Comparison of ENCODE assay signal across 9 mouse cellular contexts in the genomic region with DNA sequence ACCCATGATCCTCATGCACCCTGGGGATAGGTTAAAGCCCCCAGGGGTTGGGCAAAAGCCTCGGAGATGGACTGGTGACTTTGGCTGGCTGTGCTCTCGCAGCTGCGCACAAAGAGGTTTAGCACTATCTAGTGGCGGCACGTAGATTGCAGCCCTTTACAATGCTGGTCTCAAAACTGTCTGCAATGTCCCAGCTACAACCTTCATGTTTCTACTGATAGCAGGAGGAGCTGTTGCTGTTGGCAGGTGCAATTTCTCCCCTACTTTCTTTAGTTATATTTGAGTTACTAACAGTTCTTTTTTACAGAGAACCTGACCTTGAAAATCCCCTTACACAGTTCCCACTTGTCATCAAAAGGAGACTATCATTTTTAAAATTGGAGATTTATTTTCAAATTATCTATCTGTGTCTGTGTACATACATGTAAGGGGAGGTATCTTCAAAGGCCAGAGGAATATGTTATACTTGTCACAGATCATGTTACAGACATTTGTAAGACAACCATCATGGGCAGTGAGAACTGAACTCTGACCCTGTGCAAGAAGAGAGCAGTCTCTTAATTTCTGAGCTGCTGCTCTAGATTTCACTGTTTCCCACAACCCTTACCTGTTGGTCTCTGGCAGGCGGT.
DNase-seq lines count a peak whose midpoint lies in the region; ATAC-seq and TF ChIP-seq lines count a peak whose summit lies in the region.
"Had no signal": no experiment of that assay in that cellular context is flagged by ENCODE, and none has a peak within 500 bp of the region (broad histone marks: within the 10 kb centered on the region; RNA-seq: fewer than 3 reads in every experiment).

No protein-coding gene starts in this region.

- no peaks in the 10 kb centered on the region for H3K9me3 ChIP-seq in liver, embryonic 12.5 days (replicated peaks)
- no peaks in the 10 kb centered on the region for H3K9me3 ChIP-seq in embryonic facial prominence, embryonic 13.5 days
- no peaks in the 10 kb centered on the region for H3K9me3 ChIP-seq in intestine, embryonic 14.5 days (ENCODE audit: control insufficient read depth, low read length)
- H3K9me3 ChIP-seq: heart, embryonic 13.5 days had no signal

- TF ChIP-seq CTCF in liver, adult 2 months (IDR thresholded peaks at IDR 0.05; ENCODE audit: low read depth, low read length): no peak

- no peak overlapping the region for H3K4me3 ChIP-seq in liver, adult 2 months (ENCODE audit: insufficient read depth, low read depth, low read length)
- H3K4me3 ChIP-seq in liver, embryonic 12.5 days: no peak overlapping the region
- no peak overlapping the region for H3K4me3 ChIP-seq in embryonic facial prominence, embryonic 13.5 days
- H3K4me3 ChIP-seq in intestine, embryonic 14.5 days (ENCODE audit: low read depth, low read length): no peak overlapping the region
- H3K4me3 ChIP-seq: heart, embryonic 13.5 days had no signal

- H3K79me2 ChIP-seq in liver, adult 2 months (ENCODE audit: control insufficient read depth, insufficient read depth, low read length): no peaks in the 10 kb centered on the region

- no peaks in the 10 kb centered on the region for H3K27me3 ChIP-seq in liver, adult 2 months (ENCODE audit: control insufficient read depth, insufficient read depth, low read length)
- no peaks in the 10 kb centered on the region for H3K27me3 ChIP-seq in liver, embryonic 12.5 days (replicated peaks)
- H3K27me3 ChIP-seq in embryonic facial prominence, embryonic 13.5 days: no peaks in the 10 kb centered on the region
- H3K27me3 ChIP-seq in intestine, embryonic 14.5 days (replicated peaks; ENCODE audit: control insufficient read depth, insufficient read depth, low read length): no peaks in the 10 kb centered on the region
- H3K27me3 ChIP-seq: heart, embryonic 13.5 days had no signal

- H3K4me2 ChIP-seq in liver, embryonic 12.5 days: no peak overlapping the region
- H3K4me2 ChIP-seq in embryonic facial prominence, embryonic 13.5 days: peak overlapping the region; percentile 11; the same call in 1 of the 2 replicates
- no peak overlapping the region for H3K4me2 ChIP-seq in intestine, embryonic 14.5 days (ENCODE audit: low read length)
- H3K4me2 ChIP-seq: heart, embryonic 13.5 days had no signal

- TF ChIP-seq POLR2A in liver, adult 2 months (IDR thresholded peaks at IDR 0.05; ENCODE audit: extremely low read depth, insufficient read depth, low read length): no peak

- H3K27ac ChIP-seq in liver, adult 2 months (replicated peaks; ENCODE audit: insufficient read depth, low read depth, low read length): no peak overlapping the region
- no peak overlapping the region for H3K27ac ChIP-seq in liver, embryonic 12.5 days
- H3K27ac ChIP-seq in embryonic facial prominence, embryonic 13.5 days: no peak overlapping the region
- H3K27ac ChIP-seq in intestine, embryonic 14.5 days (ENCODE audit: low read depth): no peak overlapping the region
- H3K27ac ChIP-seq: heart, embryonic 13.5 days had no signal

- 7% methylated on average over 6 of the region's 6 CpGs for WGBS in liver, adult 2 months
- 9% methylated on average over 5 of the region's 6 CpGs for WGBS in liver, embryonic 12.5 days (ENCODE audit: insufficient replicate concordance)
- 11% methylated on average over 5 of the region's 6 CpGs for WGBS in embryonic facial prominence, embryonic 13.5 days
- 8% methylated on average over 5 of the region's 6 CpGs for WGBS in intestine, embryonic 14.5 days

- no peaks in the 10 kb centered on the region for H3K36me3 ChIP-seq in liver, adult 2 months (ENCODE audit: control insufficient read depth, insufficient read depth, low read length)
- H3K36me3 ChIP-seq in liver, embryonic 12.5 days: no peaks in the 10 kb centered on the region
- no peaks in the 10 kb centered on the region for H3K36me3 ChIP-seq in embryonic facial prominence, embryonic 13.5 days
- H3K36me3 ChIP-seq in intestine, embryonic 14.5 days (ENCODE audit: control insufficient read depth, insufficient read depth, low read length): no peaks in the 10 kb centered on the region
- H3K36me3 ChIP-seq: heart, embryonic 13.5 days had no signal

- DNase-seq in liver, adult 2 months (ENCODE audit: extremely low read depth, low read depth, low spot score): peak; percentile 19
- DNase-seq in intestine, embryonic 14.5 days (ENCODE audit: low spot score): peak; percentile 53
- DNase-seq in left cerebral cortex, postnatal 10 days (ENCODE audit: extremely low spot score in 1 of 2, low spot score in 2 of 2): peak; percentile 3 to 20
- peak; percentile 60 for DNase-seq in retina, postnatal 1 day
- no peak for DNase-seq in T-cell, adult 2 months (ENCODE audit: low spot score)
- no peak for DNase-seq in B cell, adult 2 months

- H3K4me1 ChIP-seq in liver, adult 2 months (ENCODE audit: control insufficient read depth, insufficient read depth, low read length): no peaks in the 10 kb centered on the region
- no peaks in the 10 kb centered on the region for H3K4me1 ChIP-seq in liver, embryonic 12.5 days
- no peaks in the 10 kb centered on the region for H3K4me1 ChIP-seq in embryonic facial prominence, embryonic 13.5 days
- no peaks in the 10 kb centered on the region for H3K4me1 ChIP-seq in intestine, embryonic 14.5 days (replicated peaks; ENCODE audit: control insufficient read depth, insufficient read depth, low read length)
- H3K4me1 ChIP-seq: heart, embryonic 13.5 days had no signal

- no peak overlapping the region for H3K9ac ChIP-seq in liver, adult 2 months (ENCODE audit: low read depth, low read length)
- no peak overlapping the region for H3K9ac ChIP-seq in liver, embryonic 12.5 days
- H3K9ac ChIP-seq in embryonic facial prominence, embryonic 13.5 days: no peak overlapping the region
- H3K9ac ChIP-seq in intestine, embryonic 14.5 days (ENCODE audit: low read length): no peak overlapping the region
- H3K9ac ChIP-seq: heart, embryonic 13.5 days had no signal

- intact Hi-C loops in left cerebral cortex, postnatal 10 days (cut with DNase I): no loop called here

- no peak for ATAC-seq in liver, embryonic 12.5 days
- peak; percentile 64; the same call in 1 of the 2 replicates for ATAC-seq in embryonic facial prominence, embryonic 13.5 days (ENCODE audit: insufficient number of reproducible peaks, insufficient read depth, low FRiP score, low TSS enrichment, low read depth)
- peak; percentile 70 for ATAC-seq in intestine, embryonic 14.5 days (replicated peaks; ENCODE audit: low FRiP score, low TSS enrichment, low read depth)

Comparison
In these comparisons a context has a peak if more than half of its experiments do, and no peak if none do; other contexts are left out.
1. DNase-seq: peak in liver, adult 2 months (single experiment), intestine, embryonic 14.5 days (single experiment), left cerebral cortex, postnatal 10 days (2 of 2) and retina, postnatal 1 day (single experiment); none in T-cell, adult 2 months (single experiment) and B cell, adult 2 months (0 of 2).